Mouse (Mus musculus) heart, embryonic 16.5 days (tissue): ENCODE measurements around the gene Prdx6. TPM values are rescaled to one million over a fixed set of nuclear protein-coding genes. Genes with fewer than 3 reads are reported as not detected.
"Not testable (repeated sequence)": the region's sequence is repeated elsewhere in the genome, so short reads cannot be mapped to it uniquely, and the experiment has no call there.

Source experiments
- ATAC-seq: fragments of 200-750 bp; cut with Nextera tagmentation; replicated peaks from 2 replicates; pipeline ENCODE4 v1.8.0; 2017; ENCODE audit warnings: moderate number of reproducible peaks; ENCODE audit not compliant: insufficient read depth, low FRiP score; ENCODE audit errors: extremely low read depth
- H3K27ac ChIP-seq: fragments of 300-500 bp; sonication (generic); 2 replicates; pipeline ENCODE4 v1.5.1; 2014; ENCODE audit warnings: mild to moderate bottlenecking, low read length, control low read depth, moderate library complexity
- H3K27me3 ChIP-seq: fragments of 300-500 bp; sonication (generic); 2 replicates; pipeline ENCODE4 v1.6.1; 2014; ENCODE audit warnings: low read length, mixed read lengths; ENCODE audit not compliant: control insufficient read depth, insufficient read depth
- H3K36me3 ChIP-seq: fragments of 300-500 bp; sonication (generic); 2 replicates; pipeline ENCODE4 v1.6.1; 2014; ENCODE audit not compliant: control insufficient read depth, insufficient read depth
- H3K4me1 ChIP-seq: fragments of 300-500 bp; sonication (generic); 2 replicates; pipeline ENCODE4 v1.6.1; 2014; ENCODE audit warnings: low read length, mixed read lengths; ENCODE audit not compliant: control insufficient read depth, insufficient read depth
- H3K4me2 ChIP-seq: fragments of 300-500 bp; sonication (generic); 2 replicates; pipeline ENCODE4 v1.6.1; 2014; ENCODE audit warnings: low read depth, mild to moderate bottlenecking, control low read depth, low read length
- H3K4me3 ChIP-seq: fragments of 300-500 bp; sonication (generic); 2 replicates; pipeline ENCODE4 v1.5.1; 2014; ENCODE audit warnings: mild to moderate bottlenecking, control low read depth, low read length
- H3K9ac ChIP-seq: fragments of 300-500 bp; sonication (generic); 2 replicates; pipeline ENCODE4 v1.6.1; 2014; ENCODE audit warnings: low read length, control low read depth
- H3K9me3 ChIP-seq: fragments of 300-500 bp; sonication (generic); replicated peaks from 2 replicates; pipeline ENCODE4 v1.6.1; 2016; ENCODE audit warnings: low read length; ENCODE audit not compliant: control insufficient read depth
- WGBS: fragments of 180-500 bp; shearing (Covaris S2); extraction: QIAGEN DNeasy Blood & Tissue Kit; methylation state at CpG from one replicate; pipeline ENCODE4 v1.1.7; 2014; 5-methylcytosine and 5-hydroxymethylcytosine counted together
- polyA plus RNA-seq: library from polyadenylated mRNA; unstranded; fragments of >200 nt; fragmentation: Nextera tagmentation; extraction: Ambion mirVana; gene quantifications from 2 replicates; pipeline ENCODE4 v1.2.1, GENCODE M21; 2015

Prdx6 gene
- polyA plus RNA-seq, 1 experiment from 2014 or later: 319 TPM

GRCm38 (mm10) chr1:161199856-161200255 lies 51.2 kb downstream of the Prdx6 start:
- 58% methylated on average over 5 of the region's 5 CpGs for WGBS
- no peaks in the 10 kb centered on the region for H3K36me3 ChIP-seq
- no peak overlapping the region for H3K4me2 ChIP-seq
- H3K27me3 ChIP-seq: no peaks in the 10 kb centered on the region
- no peaks in the 10 kb centered on the region for H3K9me3 ChIP-seq
- no peak overlapping the region for H3K27ac ChIP-seq
- no peak overlapping the region for H3K4me3 ChIP-seq
- no peak overlapping the region for H3K9ac ChIP-seq
- ATAC-seq: no peak
- peaks cover 7% of the 10 kb centered on the region; the same call in 1 of the 2 replicates for H3K4me1 ChIP-seq

GRCm38 (mm10) chr1:161196364-161196763 lies 54.7 kb downstream of the Prdx6 start:
- H3K9me3 ChIP-seq, H3K9ac ChIP-seq, H3K4me1 ChIP-seq, H3K27me3 ChIP-seq, H3K36me3 ChIP-seq, ATAC-seq: not testable (repeated sequence)
- WGBS: 48% methylated on average over 11 of the region's 11 CpGs
- H3K4me2 ChIP-seq: peak overlapping the region; percentile 88
- peak overlapping the region; percentile 70 for H3K4me3 ChIP-seq
- H3K27ac ChIP-seq: peak overlapping the region; percentile 74; the same call in 1 of the 2 replicates

GRCm38 (mm10) chr1:161195541-161196351 lies 55.3 kb downstream of the Prdx6 start:
- no peaks in the 10 kb centered on the region; the same call in 1 of the 2 replicates for H3K27me3 ChIP-seq
- under 1% methylated on average over 16 of the region's 16 CpGs for WGBS
- H3K4me2 ChIP-seq: peak overlapping the region; percentile 88
- no peaks in the 10 kb centered on the region for H3K36me3 ChIP-seq
- ATAC-seq: peak; percentile 98
- peak overlapping the region; percentile 75 for H3K9ac ChIP-seq
- H3K4me1 ChIP-seq: peaks cover 7% of the 10 kb centered on the region; the same call in 1 of the 2 replicates
- H3K4me3 ChIP-seq: peak overlapping the region; percentile 70
- H3K9me3 ChIP-seq: no peaks in the 10 kb centered on the region
- H3K27ac ChIP-seq: peak overlapping the region; percentile 74

- ATAC-seq: no peak
- Histone ChIP-seq H3K9me3 (0 out of 2 replicates have a peak, but pooled peaks cover 2% of the 10 kb centered on the region), H3K27me3 (no peaks in the 10 kb centered on the region; the same call in 1 of the 2 replicates), H3K4me1 (peaks cover 3% of the 10 kb centered on the region; the same call in 1 of the 2 replicates), H3K4me3 (no peak overlapping the region), H3K27ac (no peak overlapping the region), H3K36me3 (no peaks in the 10 kb centered on the region), H3K4me2 (no peak overlapping the region), H3K9ac (no peak overlapping the region)
- WGBS: 69% methylated on average over 9 of the region's 9 CpGs
Observed at GRCm38 (mm10) chr1:161190253-161190910, 60.6 kb downstream of the Prdx6 start.

Other genes with a start within 250 kb of the Prdx6 start
- gene Zbtb37, start 216.4 kb downstream of the Prdx6 start, polyA plus RNA-seq: 6.5 and 7.9 TPM in 2 replicates
- gene Dars2, start 180.6 kb downstream of the Prdx6 start, polyA plus RNA-seq: 29.3 and 30.9 TPM in 2 replicates
- 21.0 and 22.9 TPM in 2 replicates for gene Cenpl, start 180.5 kb downstream of the Prdx6 start, polyA plus RNA-seq
- 11.4 and 13.4 TPM in 2 replicates for gene Klhl20, start 119.7 kb downstream of the Prdx6 start, polyA plus RNA-seq
- gene Ankrd45, start 108.5 kb downstream of the Prdx6 start, polyA plus RNA-seq: 3.8 and 4.6 TPM in 2 replicates
- gene Tex50, start 91.9 kb downstream of the Prdx6 start, polyA plus RNA-seq: 0.20 and 0.31 TPM in 2 replicates
- 0.12 TPM in 1 of 2 replicates, not detected in the other for gene Tnfsf4, start 144.2 kb upstream of the Prdx6 start, polyA plus RNA-seq
- not detected in 2 replicates for gene Tnfsf18, start 243.4 kb upstream of the Prdx6 start, polyA plus RNA-seq